16 mouse cellular contexts compared by ENCODE assay signal in the genomic region with DNA sequence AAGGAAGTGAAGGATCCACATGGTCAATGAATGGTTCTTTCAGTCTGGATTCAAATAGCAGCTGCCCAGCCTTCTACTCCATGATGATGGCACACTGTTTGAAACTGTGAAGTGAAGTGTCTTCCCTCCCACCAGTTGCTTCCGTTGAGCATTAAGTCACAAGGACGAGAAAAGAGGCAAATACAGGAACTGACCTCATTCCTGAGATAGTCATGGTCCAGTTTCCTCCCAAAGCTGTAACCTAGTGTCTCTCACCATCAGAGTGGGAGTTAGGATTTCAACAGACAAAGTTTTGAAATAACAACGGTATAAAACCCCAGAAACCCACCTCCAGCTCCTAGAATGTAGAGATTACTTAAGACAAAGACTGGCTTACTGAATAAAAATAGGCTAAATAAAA. TPM values are rescaled to one million over a fixed set of nuclear protein-coding genes. Genes with fewer than 3 reads are reported as not detected.
"Had no signal": no experiment of that assay in that cellular context is flagged by ENCODE, and none has a peak within 500 bp of the region (broad histone marks: within the 10 kb centered on the region; RNA-seq: fewer than 3 reads in every experiment).

No protein-coding gene starts in this region.

- H3K4me2 ChIP-seq: liver, embryonic 15.5 days; lung, embryonic 15.5 days; midbrain, embryonic 12.5 days; midbrain, embryonic 15.5 days; neural tube, embryonic 12.5 days; stomach, embryonic 15.5 days had no signal

- H3K36me3 ChIP-seq: liver, embryonic 15.5 days; lung, embryonic 15.5 days; midbrain, embryonic 10.5 days; midbrain, embryonic 12.5 days; midbrain, embryonic 15.5 days; neural tube, embryonic 12.5 days; stomach, embryonic 15.5 days had no signal

- H3K9me3 ChIP-seq: liver, embryonic 15.5 days; lung, embryonic 15.5 days; midbrain, embryonic 10.5 days; midbrain, embryonic 12.5 days; midbrain, embryonic 15.5 days; neural tube, embryonic 12.5 days; stomach, embryonic 15.5 days had no signal

- H3K9ac ChIP-seq: liver, embryonic 15.5 days; liver, postnatal 0 days; lung, embryonic 15.5 days; midbrain, embryonic 12.5 days; midbrain, embryonic 15.5 days; neural tube, embryonic 12.5 days; stomach, embryonic 15.5 days had no signal

- H3K4me3 ChIP-seq: liver, embryonic 15.5 days; lung, embryonic 15.5 days; midbrain, embryonic 10.5 days; midbrain, embryonic 12.5 days; midbrain, embryonic 15.5 days; neural tube, embryonic 12.5 days; stomach, embryonic 15.5 days had no signal

- H3K27ac ChIP-seq: liver, embryonic 15.5 days; lung, embryonic 15.5 days; midbrain, embryonic 10.5 days; midbrain, embryonic 12.5 days; midbrain, embryonic 15.5 days; neural tube, embryonic 12.5 days; stomach, embryonic 15.5 days; stomach, postnatal 0 days had no signal

- H3K27me3 ChIP-seq: liver, embryonic 15.5 days; lung, embryonic 15.5 days; midbrain, embryonic 12.5 days; midbrain, embryonic 15.5 days; neural tube, embryonic 12.5 days; stomach, embryonic 15.5 days had no signal

- H3K4me1 ChIP-seq: midbrain, embryonic 10.5 days; midbrain, embryonic 12.5 days; midbrain, embryonic 15.5 days; neural tube, embryonic 12.5 days; stomach, embryonic 15.5 days had no signal

- ATAC-seq: liver, postnatal 0 days; lung, postnatal 0 days; midbrain, embryonic 15.5 days had no signal

- DNase-seq: liver, postnatal 0 days; lung, adult 2 months; lung, postnatal 14 days; lung, postnatal 36 days; right cerebral cortex, postnatal 14 days; thymus, adult 2 months; thymus, postnatal 36 days had no signal

RNA-seq across cellular contexts. Expression of a gene that starts 57.1 kb away (rescaled TPM):
- polyA plus RNA-seq: liver, postnatal 0 days; lung, postnatal 0 days had no signal
